Mouse (Mus musculus): ENCODE measurements at regions not wholly inside any gene's neighbourhood (a gene's known extent, or its start where the extent isn't known, plus 50 kb on each side); places are given as distances from the start of the nearest gene placed in this dataset.

DNA sequence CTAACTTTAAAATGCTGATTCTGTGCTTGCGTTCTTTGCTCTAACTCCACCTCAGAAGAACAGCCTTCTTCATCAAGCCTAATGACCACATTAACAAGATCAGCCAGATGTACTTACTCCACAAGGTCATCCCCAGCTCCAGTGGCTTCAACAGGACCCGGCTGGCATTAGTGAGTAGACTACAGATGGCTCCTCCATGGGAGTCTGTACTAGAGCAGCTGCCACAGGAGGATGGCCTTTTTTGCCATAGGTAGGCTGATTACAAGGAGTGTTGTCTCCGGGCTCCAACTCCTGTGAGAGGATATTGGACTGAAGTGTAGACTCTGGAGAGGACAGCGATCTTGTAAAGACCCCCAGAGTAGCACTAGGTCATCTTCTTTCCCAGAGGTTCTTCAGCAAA is 729.7 kb downstream of the Galc start:
- Histone ChIP-seq H3K79me2 (replicated peaks; ENCODE audit: control insufficient read depth, insufficient read depth, low read length) (no peaks in the 10 kb centered on the region), H3K9ac (ENCODE audit: low read depth, low read length) (no peak overlapping the region), H3K4me1 (ENCODE audit: control insufficient read depth, insufficient read depth, low read length) (no peaks in the 10 kb centered on the region), H3K27me3 (ENCODE audit: control insufficient read depth, insufficient read depth, low read length) (no peaks in the 10 kb centered on the region), H3K4me3 (no peak overlapping the region), H3K36me3 (ENCODE audit: control insufficient read depth, insufficient read depth, low read length) (no peaks in the 10 kb centered on the region), H3K27ac (no peak overlapping the region)
- WGBS, result 85% methylated on average over 4 of the region's 4 CpGs
- TF ChIP-seq CTCF (IDR thresholded peaks at IDR 0.05) (no peak), POLR2A (IDR thresholded peaks at IDR 0.05; ENCODE audit: insufficient read depth, low read depth, low read length) (no peak), EP300 (IDR thresholded peaks at IDR 0.05; ENCODE audit: insufficient read depth, low read depth, low read length) (no peak)
- DNase-seq, result no peak
- intact Hi-C loops (cut with DNase I), result no loop called here

DNA sequence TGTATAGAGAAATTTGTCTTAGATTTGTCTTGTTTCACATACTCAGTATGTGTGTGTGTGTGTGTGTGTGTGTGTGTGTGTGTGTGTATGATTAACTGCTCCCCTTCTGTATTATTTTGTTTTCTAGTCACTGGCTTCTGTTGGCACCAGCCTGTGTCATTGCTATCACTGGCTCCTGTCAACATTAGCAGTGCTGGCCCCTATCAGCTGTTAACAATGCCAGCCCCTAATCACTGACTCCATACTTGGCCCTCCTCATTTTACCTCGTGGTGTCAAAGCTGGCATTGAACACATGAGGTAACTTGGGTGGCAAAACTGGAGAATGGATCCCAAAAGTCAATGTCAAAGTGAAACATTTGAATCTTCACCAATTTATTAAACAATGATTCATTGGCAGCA is 733.3 kb downstream of the Galc start:
- peak in 1 of 2 experiments; percentile 20 for DNase-seq

DNA sequence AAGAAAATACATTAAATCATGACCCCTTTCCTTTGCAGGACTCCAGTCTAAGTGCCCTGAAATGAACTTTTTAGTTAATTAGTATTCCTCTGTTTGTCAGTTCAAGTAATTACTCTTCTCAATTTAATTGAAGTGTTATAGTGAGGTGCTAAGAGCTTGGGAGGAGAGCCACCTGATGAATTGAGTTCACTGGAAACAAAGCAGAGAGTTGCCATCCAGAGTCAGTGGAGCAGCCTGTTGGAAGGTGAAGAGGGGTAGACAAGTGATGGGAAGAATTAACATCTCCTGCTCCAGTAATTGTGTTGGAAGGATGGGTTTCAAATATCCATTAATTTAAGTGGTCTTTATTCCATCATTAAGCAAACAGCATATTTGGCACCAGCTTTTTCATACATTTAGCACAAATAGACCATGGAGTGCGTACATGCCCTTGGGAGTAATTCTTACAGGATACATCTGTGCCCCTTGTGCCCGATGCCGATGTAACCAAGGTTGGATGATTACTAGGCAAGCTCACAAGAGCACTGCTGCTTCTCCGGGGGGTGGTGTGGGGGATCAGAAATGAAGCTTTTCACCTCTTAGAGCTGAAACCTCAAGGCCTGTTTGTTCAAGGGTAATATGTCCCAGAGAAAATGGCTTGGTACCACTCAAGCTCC is 739.3 kb downstream of the Galc start:
- 86% methylated on average over 4 of the region's 4 CpGs for WGBS
- H3K79me2 ChIP-seq (replicated peaks; ENCODE audit: control insufficient read depth, insufficient read depth, low read length), result no peaks in the 10 kb centered on the region
- intact Hi-C loops (cut with DNase I), result no loop called here

More for the DNA sequence above, 733.3 kb downstream of the Galc start:
- TF ChIP-seq EP300 (IDR thresholded peaks at IDR 0.05; ENCODE audit: insufficient read depth, low read depth, low read length) (no peak), CTCF (IDR thresholded peaks at IDR 0.05) (no peak), POLR2A (IDR thresholded peaks at IDR 0.05; ENCODE audit: insufficient read depth, low read depth, low read length) (no peak)
- H3K79me2 ChIP-seq (replicated peaks; ENCODE audit: control insufficient read depth, insufficient read depth, low read length), result no peaks in the 10 kb centered on the region
- no peak overlapping the region for H3K9ac ChIP-seq (ENCODE audit: low read depth, low read length)
- no peaks in the 10 kb centered on the region for H3K27me3 ChIP-seq (ENCODE audit: control insufficient read depth, insufficient read depth, low read length)
- WGBS, result 5% methylated on average over 1 of the region's 1 CpGs
- H3K4me1 ChIP-seq (ENCODE audit: control insufficient read depth, insufficient read depth, low read length), result no peaks in the 10 kb centered on the region
- no peak overlapping the region for H3K4me3 ChIP-seq
- no peak overlapping the region for H3K27ac ChIP-seq
- no peaks in the 10 kb centered on the region for H3K36me3 ChIP-seq (ENCODE audit: control insufficient read depth, insufficient read depth, low read length)
- intact Hi-C loops (cut with DNase I), result no loop called here

DNA sequence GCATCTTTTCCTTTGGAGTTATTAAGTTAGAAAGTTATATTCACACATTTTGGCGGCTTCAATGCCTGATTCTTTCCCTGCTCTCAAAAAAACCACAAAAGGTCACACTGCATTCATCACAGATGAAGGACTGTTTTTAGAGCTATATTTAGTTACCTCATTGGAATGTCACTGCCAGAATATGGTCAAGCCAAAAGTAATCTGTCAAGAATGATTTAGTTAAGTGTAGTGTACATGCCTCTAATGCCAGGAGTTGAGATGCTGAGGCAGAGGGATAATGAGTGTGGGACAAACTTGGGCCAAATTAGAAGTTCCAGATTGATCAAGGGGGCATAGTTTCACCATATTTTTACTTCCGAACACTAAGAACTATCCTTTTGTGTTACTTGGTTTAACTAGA is 741.7 kb downstream of the Galc start:
- H3K27ac ChIP-seq, result no peak overlapping the region; the same call in 1 of the 2 replicates
- H3K9ac ChIP-seq (ENCODE audit: low read depth, low read length), result no peak overlapping the region
- no peak overlapping the region for H3K4me3 ChIP-seq
- 50% methylated on average over 2 of the region's 2 CpGs for WGBS
- intact Hi-C loops (cut with DNase I), result no loop called here
- H3K27me3 ChIP-seq (ENCODE audit: control insufficient read depth, insufficient read depth, low read length), result no peaks in the 10 kb centered on the region
- DNase-seq, result no peak
- H3K4me1 ChIP-seq (ENCODE audit: control insufficient read depth, insufficient read depth, low read length), result peaks cover 2% of the 10 kb centered on the region; the same call in 1 of the 2 replicates
- H3K36me3 ChIP-seq (ENCODE audit: control insufficient read depth, insufficient read depth, low read length), result no peaks in the 10 kb centered on the region
- H3K79me2 ChIP-seq (replicated peaks; ENCODE audit: control insufficient read depth, insufficient read depth, low read length), result no peaks in the 10 kb centered on the region
- TF ChIP-seq CTCF (IDR thresholded peaks at IDR 0.05), result no peak
- no peak for TF ChIP-seq EP300 (IDR thresholded peaks at IDR 0.05; ENCODE audit: insufficient read depth, low read depth, low read length)
- TF ChIP-seq POLR2A (IDR thresholded peaks at IDR 0.05; ENCODE audit: insufficient read depth, low read depth, low read length), result no peak

More for the DNA sequence above, 739.3 kb downstream of the Galc start:
- Histone ChIP-seq H3K4me3 (no peak overlapping the region), H3K36me3 (ENCODE audit: control insufficient read depth, insufficient read depth, low read length) (no peaks in the 10 kb centered on the region), H3K4me1 (ENCODE audit: control insufficient read depth, insufficient read depth, low read length) (peaks cover 2% of the 10 kb centered on the region; the same call in 1 of the 2 replicates), H3K9ac (ENCODE audit: low read depth, low read length) (no peak overlapping the region), H3K27me3 (ENCODE audit: control insufficient read depth, insufficient read depth, low read length) (no peaks in the 10 kb centered on the region), H3K27ac (no peak overlapping the region)
- DNase-seq, result no peak
- TF ChIP-seq POLR2A (IDR thresholded peaks at IDR 0.05; ENCODE audit: insufficient read depth, low read depth, low read length), result no peak
- TF ChIP-seq CTCF (IDR thresholded peaks at IDR 0.05), result no peak
- TF ChIP-seq EP300 (IDR thresholded peaks at IDR 0.05; ENCODE audit: insufficient read depth, low read depth, low read length), result no peak

DNA sequence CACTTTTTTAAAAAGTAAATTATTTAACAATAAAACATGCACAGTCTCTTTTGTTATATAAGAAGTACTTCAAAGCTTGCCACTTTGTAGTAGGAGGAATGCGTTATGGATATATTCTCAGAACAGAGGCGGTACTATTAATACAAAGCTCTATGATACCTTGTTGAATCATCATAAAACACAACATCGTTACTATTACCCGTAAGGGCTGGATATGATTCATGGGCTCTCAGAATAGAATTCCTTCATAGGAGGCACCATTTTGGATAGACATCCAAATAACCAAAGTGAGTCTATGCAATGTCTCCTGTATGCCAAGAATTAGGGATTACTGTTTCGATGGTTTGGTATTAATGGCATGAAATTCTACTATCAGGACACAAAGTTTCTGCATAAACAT is 743.5 kb downstream of the Galc start:
- TF ChIP-seq POLR2A (IDR thresholded peaks at IDR 0.05; ENCODE audit: insufficient read depth, low read depth, low read length), result no peak
- TF ChIP-seq EP300 (IDR thresholded peaks at IDR 0.05; ENCODE audit: insufficient read depth, low read depth, low read length), result no peak
- TF ChIP-seq CTCF (IDR thresholded peaks at IDR 0.05), result no peak
- no peak overlapping the region for H3K9ac ChIP-seq (ENCODE audit: low read depth, low read length)
- intact Hi-C loops (cut with DNase I), result no loop called here
- DNase-seq, result no peak
- H3K4me3 ChIP-seq, result no peak overlapping the region
- no peak overlapping the region for H3K27ac ChIP-seq
- H3K4me1 ChIP-seq (ENCODE audit: control insufficient read depth, insufficient read depth, low read length), result peaks cover 2% of the 10 kb centered on the region; the same call in 1 of the 2 replicates
- WGBS, result 87% methylated on average over 5 of the region's 5 CpGs
- no peaks in the 10 kb centered on the region for H3K36me3 ChIP-seq (ENCODE audit: control insufficient read depth, insufficient read depth, low read length)
- H3K27me3 ChIP-seq (ENCODE audit: control insufficient read depth, insufficient read depth, low read length), result no peaks in the 10 kb centered on the region
- no peaks in the 10 kb centered on the region for H3K79me2 ChIP-seq (replicated peaks; ENCODE audit: control insufficient read depth, insufficient read depth, low read length)

DNA sequence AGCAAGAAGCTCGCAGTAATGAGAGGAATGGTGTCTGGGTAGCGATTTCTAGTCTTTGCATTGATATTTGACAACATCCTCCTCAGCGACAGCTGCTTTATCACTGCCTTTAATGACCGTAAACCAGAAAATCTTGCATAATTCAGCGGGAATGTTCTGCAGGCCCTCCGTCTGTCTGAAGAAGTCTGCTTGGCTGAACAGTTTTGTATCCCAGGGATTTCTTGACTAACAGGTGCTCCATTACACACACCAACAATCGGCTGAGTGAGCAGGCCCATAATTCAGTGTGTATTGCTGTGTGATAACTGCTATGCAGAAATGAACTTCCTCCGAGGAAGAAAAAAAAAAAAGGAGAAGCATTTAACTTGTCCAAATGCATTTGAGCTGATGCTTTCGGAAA is 747.4 kb downstream of the Galc start:
- TF ChIP-seq POLR2A (IDR thresholded peaks at IDR 0.05; ENCODE audit: insufficient read depth, low read depth, low read length), result no peak
- TF ChIP-seq CTCF (IDR thresholded peaks at IDR 0.05), result no peak
- TF ChIP-seq EP300 (IDR thresholded peaks at IDR 0.05; ENCODE audit: insufficient read depth, low read depth, low read length), result no peak
- no peaks in the 10 kb centered on the region for H3K79me2 ChIP-seq (replicated peaks; ENCODE audit: control insufficient read depth, insufficient read depth, low read length)
- intact Hi-C loops (cut with DNase I), result no loop called here
- H3K9ac ChIP-seq (ENCODE audit: low read depth, low read length), result no peak overlapping the region
- no peaks in the 10 kb centered on the region for H3K27me3 ChIP-seq (ENCODE audit: control insufficient read depth, insufficient read depth, low read length)
- no peak for DNase-seq
- H3K4me1 ChIP-seq (ENCODE audit: control insufficient read depth, insufficient read depth, low read length), result no peaks in the 10 kb centered on the region
- 78% methylated on average over 9 of the region's 9 CpGs for WGBS
- H3K36me3 ChIP-seq (ENCODE audit: control insufficient read depth, insufficient read depth, low read length), result no peaks in the 10 kb centered on the region
- H3K4me3 ChIP-seq, result no peak overlapping the region
- H3K27ac ChIP-seq, result no peak overlapping the region
